Mouse (Mus musculus): ENCODE measurements around the gene Thoc5.

Gene Thoc5

GRCm38 (mm10) chr11:4948792-4949191 is 53.7 kb downstream of the Thoc5 start:
- POLR2A ChIA-PET: interaction anchor here (0.5 to 3.5 kb wide), 9 partner anchors 9 to 114 kb away, joined by 3 to 13 read pairs (median 3); no protein-coding TSS in a partner anchor
- CTCF ChIA-PET: interaction anchor here in 3 of 4 experiments (0.6 to 3.5 kb wide), 8 partner anchors 16 to 1845 kb away, joined by 3 to 16 read pairs (median 4); no protein-coding TSS in a partner anchor

- POLR2A ChIA-PET: interaction anchor here in 3 of 4 experiments (0.5 to 3.5 kb wide), 6 partner anchors 8 to 150 kb away, joined by 3 to 13 read pairs (median 4); partner anchors contain the start of genes Ewsr1 (in 1 of the 3) and Rhbdd3 (in 1 of the 3)
- CTCF ChIA-PET: interaction anchor here (0.6 to 3.5 kb wide), 8 partner anchors 16 to 1846 kb away, joined by 3 to 16 read pairs (median 4); no protein-coding TSS in a partner anchor
These were observed 54.3 kb downstream of the Thoc5 start for GRCm38 (mm10) chr11:4949256-4950044.

- POLR2A ChIA-PET: interaction anchor here (0.6 to 1.8 kb wide), 12 partner anchors 9 to 277 kb away, joined by 3 to 8 read pairs (median 4); partner anchors contain the start of genes Ewsr1 (in 1 of the 4) and Rhbdd3 (in 1 of the 4)
- CTCF ChIA-PET: interaction anchor here (0.5 to 2.5 kb wide), 9 partner anchors 19 to 969 kb away, joined by 3 to 15 read pairs (median 5); no protein-coding TSS in a partner anchor
These were observed 58.3 kb downstream of the Thoc5 start for GRCm38 (mm10) chr11:4953401-4953800.

- ChIA-PET CTCF (interaction anchor here (0.5 to 2.5 kb wide), 12 partner anchors 19 to 969 kb away, joined by 3 to 15 read pairs (median 4); no protein-coding TSS in a partner anchor), POLR2A (interaction anchor here (0.6 to 1.8 kb wide), 13 partner anchors 9 to 276 kb away, joined by 3 to 8 read pairs (median 4); partner anchors contain the start of genes Ewsr1 (in 1 of the 4) and Rhbdd3 (in 1 of the 4))
These were observed 58.8 kb downstream of the Thoc5 start for GRCm38 (mm10) chr11:4953918-4954317.

GRCm38 (mm10) chr11:4963099-4963808 is 68.1 kb downstream of the Thoc5 start:
- POLR2A ChIA-PET: interaction anchor here in 2 of 4 experiments (0.6 to 1.6 kb wide), 5 partner anchors 9 to 44 kb away, joined by 3 to 6 read pairs (median 4); no protein-coding TSS in a partner anchor
- CTCF ChIA-PET: interaction anchor here (0.7 to 5.2 kb wide), 9 partner anchors 10 to 63 kb away, joined by 3 to 29 read pairs (median 7); no protein-coding TSS in a partner anchor

- ChIA-PET POLR2A (interaction anchor here in 3 of 4 experiments (0.6 to 2.8 kb wide), 4 partner anchors 10 to 49 kb away, joined by 3 to 7 read pairs (median 4); no protein-coding TSS in a partner anchor), CTCF (interaction anchor here (0.6 to 1.4 kb wide), 6 partner anchors 9 to 117 kb away, joined by 3 to 7 read pairs (median 6); partner anchors contain the start of genes Ap1b1 (in 1 of the 4) and Nf2 (in 1 of the 4))
These were observed 71.2 kb downstream of the Thoc5 start for GRCm38 (mm10) chr11:4966325-4966724.

- CTCF ChIA-PET: interaction anchor here (0.5 to 1.4 kb wide), 5 partner anchors 9 to 118 kb away, joined by 4 to 9 read pairs (median 7); partner anchors contain the start of gene Nf2 (in 1 of the 4)
These were observed 71.8 kb downstream of the Thoc5 start for GRCm38 (mm10) chr11:4966888-4967287.

GRCm38 (mm10) chr11:4967549-4967948 is 72.4 kb downstream of the Thoc5 start:
- CTCF ChIA-PET: interaction anchor here in 2 of 4 experiments (0.5 to 0.9 kb wide), 4 partner anchors 16 to 697 kb away, joined by 4 to 11 read pairs (median 6); no protein-coding TSS in a partner anchor
- POLR2A ChIA-PET: interaction anchor here in 2 of 4 experiments (0.7 to 2.8 kb wide), 3 partner anchors 11 to 265 kb away, joined by 3 to 7 read pairs (median 3); no protein-coding TSS in a partner anchor

More at GRCm38 (mm10) chr11:4966888-4967287, 71.8 kb downstream of the Thoc5 start:
- POLR2A ChIA-PET: interaction anchor here in 2 of 4 experiments (0.6 to 2.8 kb wide), 3 partner anchors 11 to 49 kb away, joined by 3 to 7 read pairs (median 5); no protein-coding TSS in a partner anchor

GRCm38 (mm10) chr11:4968376-4968775 is 73.3 kb downstream of the Thoc5 start:
- ChIA-PET POLR2A (interaction anchor here in 1 of 4 experiments (0.8 kb wide), 1 partner anchor 73 kb away, joined by 3 read pairs; no protein-coding TSS in a partner anchor), CTCF (interaction anchor here in 1 of 4 experiments (1.5 kb wide), 1 partner anchor 125 kb away, joined by 3 read pairs; no protein-coding TSS in a partner anchor)

- ChIA-PET CTCF (interaction anchor here (0.5 to 2.5 kb wide), 101 partner anchors 8 to 1293 kb away, joined by 3 to 29 read pairs (median 4); partner anchors contain the start of genes Gas2l1 (in 4 of the 4), Ap1b1 (in 2 of the 4), Nefh (in 2 of the 4) and Mtmr3 (in 1 of the 4)), POLR2A (interaction anchor here (0.5 to 1.6 kb wide), 15 partner anchors 10 to 1680 kb away, joined by 3 to 4 read pairs (median 3); partner anchors contain the start of gene Gas2l1 (in 1 of the 4))
These were observed 78.1 kb downstream of the Thoc5 start for GRCm38 (mm10) chr11:4972967-4973870.

GRCm38 (mm10) chr11:4973871-4974256 is 78.7 kb downstream of the Thoc5 start:
- CTCF ChIA-PET: interaction anchor here (0.5 to 2.5 kb wide), 66 partner anchors 10 to 715 kb away, joined by 3 to 29 read pairs (median 4); partner anchors contain the start of genes Gas2l1 (in 4 of the 4), Ap1b1 (in 2 of the 4), Nefh (in 2 of the 4) and Thoc5 (in 1 of the 4)
- POLR2A ChIA-PET: interaction anchor here in 2 of 4 experiments (0.9 to 1.6 kb wide), 7 partner anchors 10 to 126 kb away, joined by 3 to 4 read pairs (median 3); partner anchors contain the start of gene Gas2l1 (in 1 of the 2)

GRCm38 (mm10) chr11:4974376-4975122 is 79.4 kb downstream of the Thoc5 start:
- POLR2A ChIA-PET: interaction anchor here in 3 of 4 experiments (0.5 to 1.4 kb wide), 6 partner anchors 28 to 1708 kb away, joined by 3 to 4 read pairs (median 3); no protein-coding TSS in a partner anchor
- CTCF ChIA-PET: interaction anchor here (0.5 to 3.0 kb wide), 33 partner anchors 8 to 331 kb away, joined by 3 to 27 read pairs (median 5); partner anchors contain the start of genes Nefh (in 2 of the 4) and Ap1b1 (in 1 of the 4)

GRCm38 (mm10) chr11:4975623-4976022 is 80.5 kb downstream of the Thoc5 start:
- CTCF ChIA-PET: interaction anchor here (0.5 to 3.0 kb wide), 73 partner anchors 8 to 1521 kb away, joined by 3 to 27 read pairs (median 4); partner anchors contain the start of genes Gas2l1 (in 2 of the 4), Ap1b1 (in 1 of the 4), Nefh (in 1 of the 4) and Thoc5 (in 1 of the 4)
- POLR2A ChIA-PET: interaction anchor here in 3 of 4 experiments (0.6 to 1.4 kb wide), 9 partner anchors 12 to 59 kb away, joined by 3 to 4 read pairs (median 3); partner anchors contain the start of gene Nefh (in 1 of the 3)
